Mouse (Mus musculus) lung, postnatal 0 days (tissue): ENCODE results near the gene Fggy.

ENCODE experiments used
- CTCF ChIP-seq: IDR thresholded peaks from 2 replicates; pipeline ENCODE4 v1.5.1; 2016; ENCODE audit warnings: antibody characterized with exemption, mild to moderate bottlenecking
- EP300 ChIP-seq: IDR thresholded peaks from 2 replicates; pipeline ENCODE4 v1.6.1; 2016; ENCODE audit warnings: antibody characterized with exemption, mild to moderate bottlenecking, control low read depth

DNA sequence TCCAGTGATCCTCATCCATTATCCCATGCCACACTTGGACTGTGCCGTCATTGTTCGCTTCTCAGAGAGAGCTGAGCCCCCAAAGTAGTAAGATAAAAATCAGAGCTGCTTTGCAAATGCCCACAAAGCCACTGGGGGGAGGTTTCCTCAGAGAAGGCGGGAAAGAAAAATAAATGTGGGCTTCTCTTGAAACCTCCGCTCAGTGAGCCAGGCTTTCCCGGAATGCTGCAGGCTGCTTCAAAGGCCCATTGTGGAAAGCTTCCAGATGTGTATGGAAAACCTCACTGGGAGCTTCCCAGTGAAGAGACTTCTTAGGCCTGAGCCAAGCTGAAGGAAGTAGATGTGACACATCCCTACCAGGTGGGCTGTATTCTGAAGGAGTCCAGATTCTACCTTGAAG is 339.3 kb downstream of the Fggy start:
- TF ChIP-seq EP300 = no peak
- TF ChIP-seq CTCF = no peak
